Mouse (Mus musculus) ES-E14 (cell line): Measurements from ENCODE around the gene Tapt1. TPM values are rescaled to one million over a fixed set of nuclear protein-coding genes. Genes with fewer than 3 reads are reported as not detected.

Source experiments
- DNase-seq: peaks from one replicate; pipeline ENCODE4 v3.0.0-alpha.2; 2013; ENCODE audit warnings: low read depth, low spot score
- H3K27ac ChIP-seq: 2 replicates; pipeline ENCODE4 v1.5.1; 2012; ENCODE audit warnings: low read depth, mild to moderate bottlenecking, low read length, moderate library complexity, mixed read lengths; ENCODE audit not compliant: poor library complexity, insufficient read depth, severe bottlenecking
- H3K36me3 ChIP-seq: 2 replicates; pipeline ENCODE4 v1.6.1; 2012; ENCODE audit warnings: mild to moderate bottlenecking, low read length, moderate library complexity, mixed read lengths; ENCODE audit not compliant: control insufficient read depth, poor library complexity, insufficient read depth, severe bottlenecking
- H3K4me1 ChIP-seq, 2 experiments: fragments of 150-350 bp in 1 of 2; sonication (generic) in 1 of 2; 2 replicates each; pipeline ENCODE4 v1.6.1; 2012; ENCODE audit warnings: low read length in 2 of 2, mild to moderate bottlenecking in 1 of 2, mixed read lengths in 1 of 2; ENCODE audit not compliant: control insufficient read depth in 2 of 2, insufficient read depth in 2 of 2, poor library complexity in 1 of 2
- H3K4me3 ChIP-seq, 2 experiments: fragments of 150-350 bp in 1 of 2; sonication (generic) in 1 of 2; 2 replicates each; pipeline ENCODE4 v1.5.1; 2012; ENCODE audit warnings: low read length in 2 of 2, low read depth in 1 of 2, mild to moderate bottlenecking in 1 of 2, mixed read lengths in 1 of 2; ENCODE audit not compliant: insufficient read depth in 1 of 2, poor library complexity in 1 of 2, severe bottlenecking in 1 of 2
- H3K9ac ChIP-seq: 2 replicates; pipeline ENCODE4 v1.6.1; 2012; ENCODE audit warnings: low read depth, mild to moderate bottlenecking, low read length, mixed read lengths; ENCODE audit not compliant: poor library complexity, insufficient read depth, severe bottlenecking
- H3K9me3 ChIP-seq: fragments of 150-350 bp; sonication (generic); 2 replicates; pipeline ENCODE4 v1.6.1; 2012; ENCODE audit warnings: low read depth, mild to moderate bottlenecking, low read length; ENCODE audit not compliant: control insufficient read depth, insufficient read depth
- CHD2 ChIP-seq: IDR thresholded peaks from 2 replicates; pipeline ENCODE4 v1.6.1; 2014; ENCODE audit warnings: mild to moderate bottlenecking, low read depth, low read length, inconsistent platforms
- HCFC1 ChIP-seq: IDR thresholded peaks from 2 replicates; pipeline ENCODE4 v1.6.1; 2012; ENCODE audit warnings: low read length, inconsistent platforms, borderline replicate concordance; ENCODE audit not compliant: insufficient read depth
- MAFK ChIP-seq: IDR thresholded peaks from 2 replicates; pipeline ENCODE4 v1.6.1; 2014; ENCODE audit warnings: mild to moderate bottlenecking, low read depth, low read length, inconsistent platforms; ENCODE audit not compliant: insufficient read depth
- ZC3H11A ChIP-seq: IDR thresholded peaks from 2 replicates; pipeline ENCODE4 v1.6.1; 2012; ENCODE audit warnings: low read depth, mild to moderate bottlenecking, inconsistent platforms, low read length, borderline replicate concordance
- ZNF384 ChIP-seq: IDR thresholded peaks from 2 replicates; pipeline ENCODE4 v1.6.1; 2012; ENCODE audit warnings: low read depth, low read length, inconsistent platforms
- in situ Hi-C, 2 experiments: fragments of 600-800 bp; cut with MboI; formaldehyde crosslinking; loops; one replicate each; pipeline ENCODE4 v1.15.1; 2025; ENCODE audit warnings: low sequenced_read_pairs in 2 of 2, inconsistent platforms in 1 of 2; ENCODE audit not compliant: unreplicated experiment in 2 of 2
- total RNA-seq: library from RNA; depleted of rRNA; stranded (reverse); fragments of 300-350 nt; gene quantifications from 2 replicates; pipeline ENCODE4 v1.2.3, GENCODE M21; 2012

The Tapt1 gene
- total RNA-seq, 1 experiment: 25.9 TPM

DNA sequence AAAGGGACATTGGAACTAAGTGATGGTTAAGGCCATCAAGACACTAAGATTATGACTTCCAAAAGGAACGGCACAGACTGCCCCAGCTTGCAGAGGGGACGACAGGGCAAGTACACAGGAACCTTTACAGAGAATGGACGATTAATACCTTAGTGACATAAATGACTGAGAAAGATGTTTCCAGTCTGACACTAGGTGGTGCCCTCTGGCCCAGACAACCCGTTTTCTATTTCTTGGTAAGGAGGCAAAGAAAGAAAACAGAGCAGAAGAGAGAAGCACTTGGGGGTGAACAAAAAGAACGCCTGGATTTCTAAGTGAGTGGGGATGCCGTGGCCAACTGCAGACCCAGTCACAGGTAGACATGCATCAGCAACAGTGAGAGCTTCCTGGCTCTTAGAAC lies 2.2 kb downstream of the Tapt1 start:
- in situ Hi-C loops: no loop called here
- H3K4me3 ChIP-seq: no peak overlapping the region
- H3K9me3 ChIP-seq: no peaks in the 10 kb centered on the region
- DNase-seq: no peak
- H3K4me1 ChIP-seq: peaks cover 0 to 5% of the 10 kb centered on the region in 2 experiments; a peak in 1 of 4 replicates
- no peak overlapping the region for H3K27ac ChIP-seq
- no peak overlapping the region for H3K9ac ChIP-seq
- no peaks in the 10 kb centered on the region for H3K36me3 ChIP-seq
- no peak for TF ChIP-seq HCFC1
- no peak for TF ChIP-seq ZC3H11A

- Histone ChIP-seq H3K9ac (no peak overlapping the region), H3K36me3 (no peaks in the 10 kb centered on the region), H3K4me1 (peaks cover 0 to 5% of the 10 kb centered on the region in 2 experiments; a peak in 1 of 4 replicates), H3K4me3 (no peak overlapping the region), H3K27ac (no peak overlapping the region), H3K9me3 (no peaks in the 10 kb centered on the region)
- in situ Hi-C loops: no loop called here
- no peak for DNase-seq
- no peak for TF ChIP-seq MAFK
- no peak for TF ChIP-seq ZNF384
- TF ChIP-seq HCFC1: no peak
- TF ChIP-seq CHD2: no peak
- TF ChIP-seq ZC3H11A: no peak
Observed at GRCm38 (mm10) chr5:44223341-44223881, 3.0 kb downstream of the Tapt1 start.

GRCm38 (mm10) chr5:44220430-44220829 lies 6.0 kb downstream of the Tapt1 start:
- no peaks in the 10 kb centered on the region for H3K9me3 ChIP-seq
- H3K27ac ChIP-seq: no peak overlapping the region
- in situ Hi-C loops: no loop called here
- H3K36me3 ChIP-seq: no peaks in the 10 kb centered on the region; the same call in none of the 2 replicates
- TF ChIP-seq CHD2 (no peak), ZC3H11A (no peak), HCFC1 (no peak), ZNF384 (no peak), MAFK (no peak)
- H3K4me3 ChIP-seq: no peak overlapping the region
- no peak for DNase-seq
- H3K4me1 ChIP-seq: peaks cover 0 to 2% of the 10 kb centered on the region in 2 experiments; a peak in 1 of 4 replicates
- H3K9ac ChIP-seq: no peak overlapping the region

- TF ChIP-seq CHD2: no peak
- no peak for TF ChIP-seq ZC3H11A
- no peak for TF ChIP-seq HCFC1
- no peak for TF ChIP-seq MAFK
- TF ChIP-seq ZNF384: no peak
- H3K36me3 ChIP-seq: no peaks in the 10 kb centered on the region; the same call in none of the 2 replicates
- DNase-seq: no peak
- in situ Hi-C loops: no loop called here
- no peaks in the 10 kb centered on the region for H3K9me3 ChIP-seq
- no peak overlapping the region for H3K27ac ChIP-seq
- no peak overlapping the region for H3K9ac ChIP-seq
- no peak overlapping the region for H3K4me3 ChIP-seq
- peaks cover 0 to 2% of the 10 kb centered on the region in 2 experiments; a peak in 1 of 4 replicates for H3K4me1 ChIP-seq
Observed at GRCm38 (mm10) chr5:44219871-44220270, 6.6 kb downstream of the Tapt1 start.
